Mouse (Mus musculus) stomach, postnatal 0 days (tissue): ENCODE measurements around the gene Gm13283.

Experiments
- CTCF ChIP-seq: IDR thresholded peaks from 2 replicates; pipeline ENCODE4 v1.5.1; 2016; ENCODE audit warnings: antibody characterized with exemption, low read depth, mild to moderate bottlenecking, moderate library complexity
- EP300 ChIP-seq: optimal IDR thresholded peaks from 2 replicates; pipeline ENCODE3; 2016; ENCODE audit warnings: antibody characterized with exemption

DNA sequence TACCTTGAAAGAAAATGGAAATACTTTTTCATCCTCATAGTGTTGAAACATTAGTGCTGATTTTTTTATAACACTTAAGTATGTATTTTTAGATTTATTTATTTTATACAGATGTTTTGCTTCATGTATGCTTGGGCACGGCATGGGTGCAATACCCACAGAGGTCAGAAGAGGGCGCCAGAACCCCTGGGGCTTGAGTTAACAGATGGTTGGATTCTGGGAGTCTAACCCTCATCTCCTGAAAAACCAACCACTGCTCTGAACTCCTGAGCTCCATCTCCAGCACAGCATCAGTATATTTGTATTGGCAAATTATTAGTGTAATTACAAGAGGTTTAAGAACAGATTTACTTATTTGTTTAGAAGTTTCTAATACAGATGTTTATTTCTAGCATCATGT, 21.4 kb upstream of the Gm13283 start:
- TF ChIP-seq CTCF (peak; percentile 93), EP300 (no peak)
